Mouse (Mus musculus) c-Kit-positive CD71-positive TER-119-positive erythroid progenitor cells, embryonic 14.5 days (primary cell): Measurements from ENCODE around the gene Cfap157.
A peak's percentile ranks its signal among the peaks of the same experiment; 100 is the strongest.

Source experiments
- DNase-seq: peaks from one replicate; pipeline ENCODE4 v3.0.0-alpha.2; 2013; ENCODE audit warnings: low spot score

Gene Cfap157

DNA sequence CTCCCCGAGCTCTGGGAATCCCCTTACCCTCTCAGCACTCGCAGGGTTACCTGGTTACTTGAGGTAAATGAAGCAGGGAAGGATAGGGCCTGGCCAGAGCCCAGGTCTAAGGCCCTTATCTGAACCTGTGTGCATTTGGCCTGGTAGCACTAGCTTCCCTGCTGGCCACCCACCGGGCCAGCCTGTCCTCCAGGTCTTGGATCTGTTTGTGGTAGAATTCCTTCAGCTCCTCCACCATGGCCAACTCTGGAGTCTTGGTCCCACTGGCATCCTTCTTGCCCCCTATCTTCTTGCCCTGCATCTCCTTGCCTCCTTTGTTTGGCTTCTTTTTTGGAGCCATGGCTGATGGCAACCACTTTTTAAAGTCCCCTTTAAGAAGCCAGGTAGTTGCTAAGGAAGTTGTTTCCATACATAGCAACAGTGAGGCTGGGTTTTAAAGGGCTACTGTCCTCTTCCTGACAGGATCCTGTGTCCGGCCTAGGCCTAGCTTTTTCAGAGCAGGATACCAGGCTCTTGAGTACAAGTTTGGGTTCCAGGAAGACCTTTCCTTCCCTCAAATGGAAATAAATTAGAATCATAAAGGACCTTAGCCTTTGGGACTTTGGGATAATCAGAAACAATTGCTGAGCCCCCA lies at the start of gene Cfap157:
Gene Cfap157 (minus strand): TSS at position 381 of the 634 bp plus-strand sequence.
- DNase-seq, result no peak

- DNase-seq, result no peak
Observed at GRCm38 (mm10) chr2:32828979-32829676, 44.9 kb upstream of the Cfap157 start.

- no peak for DNase-seq
Observed at GRCm38 (mm10) chr2:32825796-32826195, 41.6 kb upstream of the Cfap157 start.

GRCm38 (mm10) chr2:32824778-32825177 lies 40.5 kb upstream of the Cfap157 start:
- DNase-seq, result no peak

DNA sequence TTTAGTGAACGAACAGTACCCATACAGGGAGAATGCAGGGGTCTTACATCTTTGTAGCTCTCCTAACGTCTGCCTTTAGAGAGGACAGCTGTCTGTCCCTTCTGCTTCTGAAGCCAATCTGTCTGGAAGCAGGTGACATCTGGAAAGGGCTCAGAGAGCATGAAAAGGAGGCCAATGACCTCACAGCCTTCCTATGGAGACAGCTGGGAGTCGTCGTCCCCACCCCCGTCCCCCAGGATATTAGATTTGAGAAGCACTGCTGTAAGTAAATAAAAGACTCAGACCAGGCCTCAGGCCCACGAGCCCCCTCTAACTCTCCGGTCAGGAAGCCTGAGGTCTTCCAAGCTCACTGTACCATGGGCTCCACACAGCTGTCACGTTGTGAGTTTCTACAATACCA lies 40.0 kb upstream of the Cfap157 start:
- DNase-seq, result no peak

- DNase-seq, result no peak
Observed at GRCm38 (mm10) chr2:32823579-32824154, 39.4 kb upstream of the Cfap157 start.

DNA sequence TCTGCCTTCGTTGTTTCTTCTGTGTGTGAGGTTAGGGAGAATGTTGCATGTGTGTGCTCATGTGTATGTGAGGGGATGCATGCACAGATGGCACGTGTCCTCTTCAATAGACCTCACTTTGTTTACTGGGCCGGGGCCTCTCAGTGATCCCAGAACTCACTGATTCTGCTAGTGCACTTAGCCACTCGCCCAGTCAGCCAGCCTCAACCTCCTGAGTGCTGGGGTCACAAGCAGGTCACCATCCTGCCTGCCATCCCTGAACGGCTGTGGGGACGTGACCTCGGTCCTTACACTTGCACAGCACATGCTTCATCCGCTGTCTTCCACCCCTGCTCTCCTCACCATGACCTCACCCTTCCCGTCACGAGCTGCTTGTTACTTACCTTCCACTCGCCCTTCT lies 38.9 kb upstream of the Cfap157 start:
- DNase-seq, result no peak

DNA sequence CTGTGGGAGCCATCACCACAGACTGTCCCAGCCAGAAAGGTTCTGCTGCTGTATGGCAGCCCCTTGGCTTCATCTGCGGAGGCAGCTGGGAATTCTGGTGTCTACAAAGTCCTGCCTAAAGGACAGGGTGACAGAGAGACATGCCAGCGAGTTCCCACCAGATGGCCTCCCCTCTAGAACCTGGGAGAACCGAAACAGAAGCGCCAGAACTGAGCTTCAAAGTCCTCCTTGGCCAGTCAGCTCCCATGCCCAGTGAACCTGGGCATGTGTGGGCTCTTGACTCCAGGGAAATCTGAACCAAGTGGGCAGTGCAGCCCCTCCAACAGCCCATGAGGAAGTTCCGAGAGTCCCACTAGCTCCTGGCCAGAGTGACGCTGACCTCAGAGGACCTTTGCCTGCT lies 38.4 kb upstream of the Cfap157 start:
- no peak for DNase-seq

- DNase-seq, result peak; percentile 32
Observed at GRCm38 (mm10) chr2:32821041-32821802, 37.0 kb upstream of the Cfap157 start.

GRCm38 (mm10) chr2:32818208-32818607 lies 34.0 kb upstream of the Cfap157 start:
- DNase-seq, result no peak

DNA sequence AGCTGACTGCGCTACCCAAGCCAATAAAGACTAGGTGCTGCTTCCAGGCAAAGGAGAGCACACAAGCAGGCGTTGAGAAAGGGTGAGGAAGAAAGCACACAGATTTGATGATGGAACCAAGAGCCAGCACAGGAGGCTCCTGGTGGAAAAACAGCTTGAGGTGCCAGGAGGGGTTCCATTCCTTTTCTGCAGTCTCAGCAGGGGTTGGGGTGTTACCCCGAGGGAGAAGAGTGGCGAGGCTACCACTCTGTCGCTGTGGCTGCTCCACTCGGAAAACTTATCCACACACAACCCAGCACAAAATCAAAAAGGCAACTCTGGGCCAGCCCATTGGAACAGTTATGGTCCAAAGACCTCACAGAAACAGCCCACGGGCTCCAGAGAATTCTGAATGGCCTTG lies 33.4 kb upstream of the Cfap157 start:
- DNase-seq, result no peak

DNA sequence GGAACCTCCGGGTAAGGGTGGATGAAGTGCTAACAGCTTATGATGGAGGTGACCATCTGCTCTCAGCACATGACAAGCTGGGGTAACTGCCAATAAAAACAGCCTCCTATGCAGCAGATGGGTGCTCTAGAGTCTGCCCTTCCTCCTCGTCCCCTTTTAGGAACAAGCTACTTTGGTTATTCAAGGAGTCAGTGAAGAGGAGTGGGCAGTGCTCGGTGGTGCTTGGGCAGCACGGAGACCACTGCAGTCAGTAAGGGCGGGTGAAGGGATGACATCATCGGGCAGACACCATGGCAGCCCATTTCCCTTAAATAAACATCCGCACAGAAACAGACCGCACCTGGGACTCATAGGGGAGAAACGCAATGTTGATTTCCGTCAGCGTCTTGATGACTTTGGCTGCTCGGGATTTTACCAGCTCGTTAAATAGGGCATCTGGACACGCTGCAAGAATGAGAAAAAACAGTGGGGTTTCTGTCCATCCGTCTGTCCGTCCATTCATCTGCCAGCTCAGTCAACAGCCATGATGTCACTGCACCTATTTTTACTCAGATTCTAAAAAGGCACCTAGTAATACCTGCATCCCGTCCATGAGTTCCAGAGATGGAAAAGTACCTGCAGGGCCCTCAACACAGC lies 32.8 kb upstream of the Cfap157 start:
- DNase-seq, result no peak

DNA sequence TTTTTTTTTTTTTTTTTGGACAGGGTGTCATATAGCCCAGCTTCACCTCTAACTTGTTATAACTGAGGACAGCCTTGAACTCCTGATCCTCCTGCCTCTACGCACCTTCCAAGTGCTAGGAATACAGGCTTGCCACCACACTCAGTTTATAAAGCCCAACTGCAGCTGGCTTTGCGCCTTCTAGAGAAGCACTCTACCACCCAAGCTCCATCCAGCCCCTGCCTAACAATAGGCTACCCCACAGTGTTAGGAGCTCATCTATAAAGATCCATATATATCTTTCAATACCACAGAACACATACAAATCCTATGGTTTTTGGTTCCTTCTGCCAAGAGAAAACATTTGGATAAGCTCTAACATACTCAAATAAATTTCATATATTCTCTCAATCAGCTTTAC lies 32.3 kb upstream of the Cfap157 start:
- DNase-seq, result no peak

- no peak for DNase-seq
Observed at GRCm38 (mm10) chr2:32811959-32812358, 27.7 kb upstream of the Cfap157 start.

GRCm38 (mm10) chr2:32808816-32809566 lies 24.8 kb upstream of the Cfap157 start:
- DNase-seq, result no peak

DNA sequence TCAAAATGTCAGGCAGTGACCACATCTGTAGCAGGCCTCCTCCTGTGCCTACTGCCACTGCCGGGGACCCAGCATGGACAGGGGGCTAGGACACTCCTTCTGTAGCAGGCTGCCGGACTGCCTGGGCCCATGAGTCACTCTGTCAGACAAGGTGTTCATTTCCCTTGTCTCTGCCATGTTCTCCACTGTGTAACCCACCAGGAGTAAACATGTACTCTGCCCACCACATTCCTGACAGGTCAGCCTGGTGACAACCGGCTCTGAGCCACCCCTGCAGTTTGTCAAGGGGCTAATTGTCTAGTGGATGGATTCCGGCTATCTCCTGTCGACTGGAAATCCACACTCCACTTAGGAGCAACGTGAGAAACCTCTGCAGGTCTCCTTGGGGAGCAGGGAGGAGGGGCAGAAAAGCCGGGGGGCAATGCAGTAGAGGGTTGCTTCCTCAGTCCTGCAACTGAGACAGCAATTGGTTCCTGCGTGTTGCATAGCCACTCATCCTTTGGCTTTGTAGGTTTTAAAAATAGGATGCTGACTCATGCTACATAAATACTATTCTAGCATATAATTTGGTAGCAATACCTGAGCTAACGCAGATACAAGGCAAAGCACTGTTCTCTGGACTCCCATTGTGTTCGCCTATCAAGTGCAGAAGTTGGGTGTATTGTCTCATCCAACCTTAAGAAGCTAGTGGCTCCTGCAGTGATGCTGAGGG lies 14.2 kb upstream of the Cfap157 start:
- no peak for DNase-seq

GRCm38 (mm10) chr2:32795748-32796418 lies 11.7 kb upstream of the Cfap157 start:
- no peak for DNase-seq

DNA sequence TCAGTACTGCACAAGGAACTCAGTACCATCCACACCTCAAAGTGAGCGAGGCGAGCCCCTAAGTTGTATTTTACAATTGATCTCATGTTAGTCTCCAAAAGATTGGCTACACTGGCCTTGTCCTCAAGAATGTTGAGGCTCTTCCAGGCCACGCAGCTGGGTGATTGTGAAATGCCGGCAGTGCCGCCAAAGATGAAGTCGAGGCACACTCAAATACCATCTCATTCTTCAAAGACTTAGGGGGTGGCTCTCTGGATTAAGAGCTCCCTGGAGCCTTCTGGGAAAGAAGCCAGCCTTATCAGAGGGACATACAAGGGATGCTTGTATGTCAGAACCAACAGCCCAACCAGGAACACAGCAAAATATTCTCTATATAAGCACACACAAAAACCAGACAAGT lies 7.1 kb upstream of the Cfap157 start:
- no peak for DNase-seq

- no peak for DNase-seq
Observed at GRCm38 (mm10) chr2:32788581-32788980, 4.4 kb upstream of the Cfap157 start.

- peak; percentile 40 for DNase-seq
Observed at GRCm38 (mm10) chr2:32787176-32787575, 2.9 kb upstream of the Cfap157 start.
